Mouse (Mus musculus) frontal cortex, postnatal 36 days (tissue): ENCODE measurements around the gene Ankrd22.

Experiments used
- DNase-seq, 2 experiments: peaks; one replicate each; pipeline ENCODE4 v3.0.0; 2022; ENCODE audit warnings: low spot score in 2 of 2

Gene Ankrd22

GRCm38 (mm10) chr19:34181234-34181633 lies 15.4 kb upstream of the Ankrd22 start:
- DNase-seq, result no peak

DNA sequence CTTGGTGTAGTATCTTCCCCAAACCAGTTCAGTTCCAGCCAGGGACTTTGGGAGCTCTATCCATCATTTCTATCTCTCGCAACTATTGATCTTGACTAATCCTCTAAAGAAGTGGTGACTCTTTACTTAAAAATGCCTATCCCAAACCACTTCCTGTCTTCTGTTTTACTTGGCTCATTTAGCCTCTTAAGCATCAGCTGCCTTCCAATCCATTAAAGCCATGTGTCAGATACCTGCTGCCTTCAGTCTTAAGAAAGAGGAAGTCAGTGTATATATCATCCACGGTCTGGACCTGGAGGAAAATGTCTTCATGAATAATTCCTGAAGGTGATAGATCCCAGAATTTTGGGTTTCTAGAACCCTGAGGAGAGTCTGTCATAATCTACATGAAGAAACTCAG lies 14.5 kb upstream of the Ankrd22 start:
- DNase-seq, result no peak

DNA sequence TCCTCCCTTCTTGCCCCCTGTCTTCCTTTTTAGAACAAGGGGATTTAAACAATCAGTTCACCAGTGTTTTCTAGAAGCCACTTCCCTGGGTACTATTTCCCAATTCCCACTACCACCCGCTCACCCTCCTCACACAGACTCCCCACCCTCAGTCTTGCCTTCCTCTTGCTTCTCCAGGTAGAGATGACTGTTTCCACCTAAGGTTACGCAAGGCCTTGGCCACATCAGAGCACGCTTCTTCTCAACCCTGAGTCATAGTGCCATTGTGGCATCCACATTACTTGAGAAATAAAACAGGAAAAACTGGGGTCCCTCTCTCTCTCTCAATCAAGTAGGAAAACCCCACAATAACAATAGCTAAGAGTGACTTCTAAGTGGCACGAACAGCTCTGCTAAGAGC lies 13.3 kb upstream of the Ankrd22 start:
- no peak for DNase-seq

DNA sequence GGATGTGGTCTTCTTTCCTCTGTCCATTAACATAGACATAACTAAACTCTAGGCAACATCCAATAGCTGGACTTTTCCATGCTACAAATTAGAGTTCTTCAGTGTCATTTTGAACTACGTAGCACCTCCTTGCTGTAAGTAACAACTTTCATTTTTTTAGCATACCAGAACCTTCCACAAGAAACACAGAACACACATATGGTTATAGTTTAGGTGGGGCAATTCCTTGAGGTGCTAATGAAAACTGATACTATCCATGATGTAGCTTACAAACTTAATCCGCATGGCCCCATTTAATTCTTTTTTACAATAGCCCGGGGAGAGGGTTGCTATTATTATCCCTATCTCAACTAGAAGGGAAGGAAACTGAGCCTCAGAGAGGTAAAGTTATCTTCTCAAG lies 8.2 kb upstream of the Ankrd22 start:
- DNase-seq, result no peak

GRCm38 (mm10) chr19:34171167-34171566 lies 5.3 kb upstream of the Ankrd22 start:
- no peak for DNase-seq

- no peak for DNase-seq
Measured at GRCm38 (mm10) chr19:34169121-34169520, 3.3 kb upstream of the Ankrd22 start.

DNA sequence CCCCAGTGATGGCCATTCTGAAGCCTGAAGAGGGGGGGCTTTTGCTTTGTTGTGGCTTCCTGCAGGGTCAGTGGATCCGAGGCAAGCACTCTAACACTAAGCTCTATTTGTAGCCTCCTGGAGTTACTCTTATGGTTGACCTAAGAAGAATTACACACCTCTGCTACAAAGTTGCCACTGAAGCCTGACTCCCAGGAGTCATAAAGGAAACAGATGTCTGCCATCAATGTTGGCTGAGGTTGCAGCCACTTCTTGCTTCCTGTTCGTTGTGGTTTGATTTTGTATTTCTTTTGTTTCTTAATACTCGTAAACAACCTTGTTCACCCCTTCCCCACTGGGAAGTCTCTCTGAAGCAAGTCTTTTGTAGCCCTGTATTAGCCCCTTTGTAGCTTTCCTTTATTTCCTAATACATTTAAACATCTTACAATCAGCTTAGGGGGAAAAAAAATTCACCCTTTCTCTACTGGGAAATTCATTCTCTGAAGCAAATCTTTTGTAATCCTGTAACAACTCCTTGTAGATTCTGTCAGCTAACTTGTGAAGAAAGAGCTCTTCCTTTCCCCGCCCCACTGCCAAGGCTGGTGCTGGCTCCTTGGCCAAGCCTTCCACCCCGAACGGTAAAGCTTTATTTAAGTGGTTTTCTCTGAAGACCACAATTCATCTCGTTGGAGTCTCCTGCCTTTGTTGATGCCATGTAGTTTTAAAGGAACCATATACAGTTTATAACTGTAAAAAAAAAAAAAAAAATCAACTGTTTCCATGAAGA lies 2.2 kb upstream of the Ankrd22 start:
- no peak for DNase-seq

- no peak for DNase-seq
Measured at GRCm38 (mm10) chr19:34166386-34166785, 533 bp upstream of the Ankrd22 start.

- no peak for DNase-seq
Measured at GRCm38 (mm10) chr19:34162693-34163092, 3.2 kb downstream of the Ankrd22 start.

GRCm38 (mm10) chr19:34153263-34154144 lies 12.3 kb downstream of the Ankrd22 start:
- DNase-seq, result no peak

GRCm38 (mm10) chr19:34151909-34152308 lies 13.9 kb downstream of the Ankrd22 start:
- DNase-seq, result peak in 1 of 2 experiments; percentile 25

GRCm38 (mm10) chr19:34148421-34148820 lies 17.4 kb downstream of the Ankrd22 start:
- DNase-seq, result no peak

DNA sequence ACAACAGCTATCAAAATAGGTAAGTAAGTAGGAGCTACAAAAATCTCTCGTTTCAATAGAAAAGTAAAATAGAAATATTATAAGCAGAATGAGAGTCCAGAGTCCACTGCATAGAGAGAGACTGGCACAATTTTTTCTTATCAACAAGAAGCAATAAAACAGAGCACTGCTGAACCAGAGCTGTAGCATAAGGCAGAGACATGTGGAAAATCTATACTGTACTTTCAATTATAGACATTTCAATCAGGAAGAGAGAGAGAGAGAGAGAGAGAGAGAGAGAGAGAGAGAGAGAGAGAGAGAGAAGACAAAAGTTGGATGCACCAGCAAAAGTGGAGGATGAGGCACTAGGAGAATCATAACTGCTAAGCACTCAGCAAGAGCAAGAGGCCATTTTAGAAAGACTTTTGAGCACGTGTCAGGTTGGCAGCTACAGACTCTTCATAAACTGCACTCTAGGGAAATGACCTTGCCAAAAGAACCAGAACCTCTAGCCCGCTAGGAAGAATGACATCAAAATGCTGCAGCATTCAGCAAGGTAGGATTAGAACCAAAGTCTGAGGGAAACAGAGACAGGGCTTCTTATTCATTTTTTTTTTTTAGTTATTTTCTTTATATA lies 26.3 kb downstream of the Ankrd22 start:
- no peak for DNase-seq

- no peak for DNase-seq
Measured at GRCm38 (mm10) chr19:34138720-34139430, 27.0 kb downstream of the Ankrd22 start.

- DNase-seq, result no peak
Measured at GRCm38 (mm10) chr19:34120107-34120731, 45.6 kb downstream of the Ankrd22 start.

DNA sequence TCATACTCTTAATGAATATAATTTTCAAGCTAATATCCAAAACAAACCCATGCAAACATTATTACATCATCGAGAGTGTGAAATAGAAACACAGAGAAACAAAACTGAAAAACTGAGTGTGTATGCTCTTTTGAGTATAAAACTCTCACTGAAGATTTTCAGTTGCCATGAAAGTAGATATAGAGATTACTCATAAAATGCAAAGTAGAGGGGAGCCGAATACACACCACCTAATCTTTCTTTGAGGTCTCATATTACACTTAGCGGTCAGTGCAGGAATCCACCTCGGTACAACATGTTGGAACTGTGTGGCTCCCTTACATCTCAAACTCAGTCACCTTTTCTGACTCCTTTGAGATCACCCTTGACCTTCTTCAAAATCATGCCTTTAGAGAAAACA lies 46.2 kb downstream of the Ankrd22 start:
- no peak for DNase-seq

DNA sequence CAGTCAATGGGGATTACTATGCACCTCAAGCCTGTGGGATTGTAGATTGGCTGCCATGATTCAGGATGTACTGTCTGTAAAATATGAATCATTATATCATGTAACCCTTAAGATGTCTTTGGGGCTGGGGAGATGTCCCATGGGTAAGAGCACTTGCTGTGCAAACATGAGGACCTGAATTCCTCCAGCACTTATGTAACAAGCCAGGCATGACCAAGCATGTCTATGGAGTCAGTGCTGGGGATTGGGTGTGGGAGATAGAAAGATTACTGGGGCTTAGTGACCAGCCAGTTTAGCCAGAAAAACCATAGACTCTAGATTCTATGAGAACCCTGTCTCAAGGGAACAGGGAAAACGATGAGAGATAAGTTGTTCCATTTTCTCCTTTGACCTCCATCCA lies 46.8 kb downstream of the Ankrd22 start:
- no peak for DNase-seq

- DNase-seq, result no peak
Measured at GRCm38 (mm10) chr19:34104841-34105240, 61.0 kb downstream of the Ankrd22 start.

- DNase-seq, result no peak
Measured at GRCm38 (mm10) chr19:34101888-34102287, 64.0 kb downstream of the Ankrd22 start.

- no peak for DNase-seq
Measured at GRCm38 (mm10) chr19:34100633-34101032, 65.2 kb downstream of the Ankrd22 start, which contains the start of gene Lipm. Lipm (plus strand) TSS chr19:34100933.

GRCm38 (mm10) chr19:34096228-34096627 lies 69.6 kb downstream of the Ankrd22 start:
- no peak for DNase-seq
